Mouse (Mus musculus): ENCODE results near the gene Gucy2d.

Gucy2d gene

DNA sequence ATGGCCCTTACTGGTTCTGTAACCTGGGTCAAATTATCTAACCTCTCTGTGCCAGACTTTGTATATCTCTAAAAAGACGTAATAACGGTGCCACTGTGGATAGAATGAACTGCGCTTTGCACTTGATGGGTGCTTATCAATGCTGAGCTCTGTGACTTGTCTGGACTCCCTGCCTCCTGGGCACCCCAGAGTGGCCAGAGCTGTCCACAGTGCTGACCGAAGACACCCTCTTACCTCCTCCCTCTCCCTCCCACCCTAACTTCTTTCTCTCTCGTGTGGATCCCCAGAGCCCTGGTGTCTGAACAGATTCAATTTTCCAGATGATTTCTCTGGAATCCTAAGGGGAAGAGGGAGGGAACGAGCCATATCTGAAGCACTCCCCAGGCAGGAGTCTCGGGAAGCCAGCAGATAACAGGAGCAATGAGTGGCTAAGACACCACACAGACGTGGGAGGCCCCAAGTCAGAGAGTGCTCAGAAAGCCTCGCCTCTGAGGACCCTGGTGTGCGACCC is at the start of gene Gucy2d:
TSS of gene Gucy2d (plus strand) at position 461 of the 511 bp plus-strand sequence.
- no peak for DNase-seq

DNA sequence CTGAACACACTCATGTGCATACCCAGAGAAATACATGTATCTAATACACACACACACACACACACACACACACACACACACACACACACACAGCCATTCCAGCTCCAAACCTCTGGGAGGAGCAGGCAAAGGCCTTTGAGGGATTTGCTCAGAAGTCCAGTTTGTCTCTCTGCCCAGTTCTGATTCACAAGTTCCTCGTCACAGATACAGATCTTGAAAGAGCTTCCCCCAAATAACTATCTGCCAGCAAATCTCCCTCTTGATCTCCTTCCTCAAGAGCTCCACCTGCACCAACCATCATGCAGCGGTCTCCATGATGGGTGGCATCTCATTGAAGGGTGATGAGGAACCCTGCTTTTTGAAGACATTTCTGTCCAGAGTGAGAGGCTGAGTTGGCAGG is 49.7 kb upstream of the Gucy2d start:
- no peak for DNase-seq

DNA sequence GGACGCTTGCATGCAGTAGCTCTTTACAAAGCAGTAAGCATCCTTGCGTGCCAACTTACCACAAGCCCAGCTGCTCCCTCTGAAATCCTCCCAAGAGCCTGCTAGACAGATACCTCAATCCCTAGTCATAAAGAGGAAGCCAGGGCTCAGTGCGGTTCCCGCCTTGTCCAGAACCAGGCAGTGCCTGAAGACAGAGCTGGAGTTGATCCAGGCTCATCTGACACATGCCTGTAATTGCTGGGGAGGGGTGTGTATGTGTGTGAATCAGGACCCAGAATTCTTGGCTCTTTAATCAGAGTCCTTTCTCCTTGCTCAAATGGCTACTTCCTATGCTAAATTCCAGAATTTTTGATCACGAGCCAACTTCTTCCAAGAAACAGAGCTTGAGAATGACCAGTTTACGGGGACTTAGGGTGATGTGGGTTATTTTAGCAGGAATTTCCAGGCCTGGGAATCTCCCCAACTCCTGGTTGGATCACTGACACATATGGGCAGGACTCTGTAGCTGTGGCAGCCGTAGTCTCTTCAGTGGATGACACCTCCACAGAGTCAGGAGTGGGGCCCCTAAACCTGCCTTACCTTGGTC is 48.8 kb upstream of the Gucy2d start:
- DNase-seq = no peak

DNA sequence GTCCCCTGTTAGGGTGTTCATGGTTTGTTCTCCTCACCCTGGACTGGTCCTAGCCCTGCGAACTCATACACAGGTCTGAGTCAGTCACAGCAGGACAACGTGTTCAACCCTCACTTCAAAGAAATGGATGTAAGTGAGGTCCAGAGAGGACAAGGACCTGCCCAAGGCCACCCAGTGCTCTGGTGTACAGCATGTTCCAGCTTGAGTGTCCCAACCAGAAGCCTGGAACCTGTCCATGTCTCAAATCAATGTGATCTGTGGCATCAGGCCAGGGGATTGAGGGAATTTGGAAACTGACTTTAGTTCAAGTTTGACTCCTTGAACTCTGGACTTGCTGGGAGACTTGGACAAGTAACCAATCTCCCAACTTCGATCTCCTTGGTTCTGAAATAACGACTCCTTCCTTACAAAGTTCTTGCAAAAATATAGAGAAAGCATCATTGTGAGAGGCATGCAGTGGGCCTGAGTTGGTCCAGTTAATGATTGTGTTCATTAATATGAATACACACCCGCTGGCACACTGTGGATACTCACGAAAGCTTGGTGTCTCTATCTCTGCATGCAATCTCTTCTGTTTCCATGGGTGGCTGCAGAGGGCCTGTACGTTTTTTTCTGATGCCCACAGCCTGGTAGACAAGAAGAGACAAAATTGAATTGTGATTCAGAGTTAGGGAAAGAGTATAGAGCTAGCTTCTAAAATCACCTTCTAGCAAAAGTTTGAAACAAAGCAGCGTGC is 47.6 kb upstream of the Gucy2d start:
- no peak for DNase-seq

DNA sequence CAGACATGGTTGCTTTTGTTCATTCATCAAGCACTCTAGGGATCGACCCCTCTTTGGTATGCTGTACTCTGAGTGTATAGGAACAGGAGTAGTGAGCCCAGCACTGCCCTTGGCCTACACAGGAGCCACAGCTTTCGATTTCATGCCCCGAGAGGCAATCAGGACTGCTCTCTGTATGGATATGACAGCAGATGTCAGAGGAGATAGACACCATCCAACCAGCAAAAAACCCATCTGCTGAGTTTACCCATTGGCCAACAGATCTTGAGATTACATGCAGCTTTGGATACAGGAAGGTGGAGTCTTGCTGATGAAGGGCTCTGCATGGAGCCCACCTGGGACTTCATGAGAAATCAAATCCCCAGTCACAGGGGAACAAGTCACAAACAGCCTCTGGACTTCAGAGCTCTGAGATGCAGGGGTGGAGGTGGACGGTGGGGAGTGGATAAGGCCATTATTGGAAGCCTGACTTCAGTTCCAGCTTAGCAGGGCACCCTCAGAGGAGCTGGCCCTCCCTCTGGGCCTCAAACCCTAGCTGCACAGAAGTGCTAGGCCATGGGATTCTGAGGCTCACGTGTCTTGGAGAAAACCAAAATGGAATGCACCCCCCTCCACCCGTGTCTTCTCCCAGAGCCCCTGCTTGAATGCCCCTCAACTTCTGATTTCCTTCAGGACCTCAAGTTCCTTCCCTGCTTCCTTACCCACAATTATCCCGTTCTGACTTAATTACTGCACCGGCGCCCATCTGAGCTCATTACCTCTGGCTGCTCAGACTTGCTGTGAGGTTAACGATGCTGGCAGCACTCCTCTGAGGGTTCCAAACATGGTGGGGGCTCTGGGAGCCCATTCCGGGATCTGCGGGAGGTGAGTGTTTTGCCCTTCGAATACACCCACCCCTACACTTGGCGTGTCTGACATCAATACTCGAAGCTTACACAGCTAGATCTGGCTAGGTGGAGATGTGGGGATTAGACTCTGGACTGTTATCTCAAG is 37.3 kb upstream of the Gucy2d start:
- DNase-seq = no peak

DNA sequence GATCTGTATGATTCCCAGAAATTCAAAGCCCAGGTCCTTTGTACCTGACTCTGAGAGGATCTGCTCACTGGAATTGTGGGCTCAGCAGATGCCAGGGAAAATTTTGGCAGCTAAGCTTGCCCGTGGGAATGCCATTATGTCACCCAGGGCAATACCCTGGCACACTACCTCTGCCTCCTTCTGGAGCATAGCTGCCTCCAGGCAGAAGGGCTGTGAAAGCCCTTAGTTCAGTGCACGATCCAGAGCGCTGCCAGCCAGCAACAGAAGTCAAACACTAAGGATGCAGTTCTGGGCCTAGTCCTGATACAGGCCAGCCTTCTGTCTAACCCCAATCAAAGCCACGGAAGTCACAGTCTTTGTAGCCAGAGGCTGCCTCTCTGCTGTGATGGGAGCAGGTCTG is 36.2 kb upstream of the Gucy2d start:
- no peak for DNase-seq

DNA sequence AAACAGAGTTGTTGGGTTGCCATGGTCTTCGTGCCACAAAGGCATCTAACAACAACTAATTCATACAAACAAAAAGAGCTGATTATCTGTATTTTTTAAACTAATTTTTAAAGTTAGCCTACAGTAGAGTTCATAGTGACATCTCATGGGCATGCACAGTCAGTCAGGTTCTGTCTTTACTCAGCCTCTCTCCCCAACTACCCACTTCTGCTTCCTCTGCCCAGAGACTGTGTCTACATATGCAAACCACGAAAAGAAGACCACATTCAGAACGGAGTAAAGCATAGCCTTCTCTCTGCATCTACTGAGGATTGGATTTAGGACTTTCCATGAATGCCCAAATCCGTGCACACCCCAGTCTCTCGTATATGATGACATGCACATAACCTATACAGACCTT is 32.6 kb upstream of the Gucy2d start:
- no peak for DNase-seq

DNA sequence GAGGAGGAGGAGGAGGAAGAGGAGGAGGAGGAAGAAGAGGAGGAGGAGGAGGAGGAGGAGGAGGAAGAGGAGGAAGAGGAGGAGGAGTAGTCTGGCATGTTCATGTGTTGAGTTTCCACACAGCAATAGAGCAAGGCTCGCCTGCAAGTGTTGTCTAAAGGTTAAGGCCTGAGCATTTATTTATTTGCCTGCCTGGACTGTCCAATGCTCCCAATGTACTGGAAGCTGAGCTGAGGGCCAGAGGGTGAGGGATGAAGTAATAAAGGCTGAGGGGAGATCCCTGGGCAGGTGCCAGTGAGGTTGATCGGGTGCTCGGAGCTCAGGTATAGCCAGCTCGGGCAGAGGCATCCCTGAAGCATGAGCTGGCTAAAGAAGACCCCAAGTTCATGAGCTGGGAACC is 27.1 kb upstream of the Gucy2d start:
- no peak for DNase-seq

DNA sequence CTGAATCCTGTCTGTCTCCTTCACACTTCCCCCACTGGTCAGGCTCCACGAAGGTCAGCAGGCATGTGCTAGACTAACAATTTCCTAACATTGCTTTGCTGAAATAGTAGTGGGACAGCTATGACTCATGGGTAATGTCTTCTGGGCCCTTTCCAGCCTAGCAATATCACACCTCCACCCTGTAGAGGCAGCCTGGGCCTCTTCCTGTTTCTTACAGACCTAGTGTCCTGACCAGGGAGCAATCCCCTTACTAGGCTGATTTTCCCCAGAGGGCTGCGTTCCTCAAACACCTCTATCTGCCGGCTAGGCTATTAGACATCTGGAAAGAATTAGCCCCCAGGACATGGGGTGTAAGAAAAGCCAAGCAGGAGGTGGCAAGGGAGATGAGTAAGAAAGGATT is 24.7 kb upstream of the Gucy2d start:
- DNase-seq = no peak

DNA sequence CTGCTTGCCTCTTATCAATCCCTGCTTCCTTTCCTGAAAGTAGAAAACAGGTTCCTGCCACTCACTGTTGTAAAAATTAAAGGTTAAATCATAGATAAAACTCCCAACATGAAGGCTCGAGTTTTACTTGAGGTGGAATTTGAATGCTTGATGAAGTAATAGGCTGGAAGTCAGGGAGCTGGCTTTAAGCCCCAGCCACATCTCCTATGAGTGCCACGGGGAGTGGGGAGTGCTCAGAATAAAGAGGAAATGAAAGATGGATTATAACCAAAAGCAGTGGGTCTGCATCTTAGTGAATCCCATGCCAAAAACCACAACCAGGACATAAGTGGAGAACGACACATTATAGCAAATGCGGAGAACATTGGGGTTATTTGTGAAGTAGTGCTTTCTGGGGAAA is 24.2 kb upstream of the Gucy2d start:
- no peak for DNase-seq

DNA sequence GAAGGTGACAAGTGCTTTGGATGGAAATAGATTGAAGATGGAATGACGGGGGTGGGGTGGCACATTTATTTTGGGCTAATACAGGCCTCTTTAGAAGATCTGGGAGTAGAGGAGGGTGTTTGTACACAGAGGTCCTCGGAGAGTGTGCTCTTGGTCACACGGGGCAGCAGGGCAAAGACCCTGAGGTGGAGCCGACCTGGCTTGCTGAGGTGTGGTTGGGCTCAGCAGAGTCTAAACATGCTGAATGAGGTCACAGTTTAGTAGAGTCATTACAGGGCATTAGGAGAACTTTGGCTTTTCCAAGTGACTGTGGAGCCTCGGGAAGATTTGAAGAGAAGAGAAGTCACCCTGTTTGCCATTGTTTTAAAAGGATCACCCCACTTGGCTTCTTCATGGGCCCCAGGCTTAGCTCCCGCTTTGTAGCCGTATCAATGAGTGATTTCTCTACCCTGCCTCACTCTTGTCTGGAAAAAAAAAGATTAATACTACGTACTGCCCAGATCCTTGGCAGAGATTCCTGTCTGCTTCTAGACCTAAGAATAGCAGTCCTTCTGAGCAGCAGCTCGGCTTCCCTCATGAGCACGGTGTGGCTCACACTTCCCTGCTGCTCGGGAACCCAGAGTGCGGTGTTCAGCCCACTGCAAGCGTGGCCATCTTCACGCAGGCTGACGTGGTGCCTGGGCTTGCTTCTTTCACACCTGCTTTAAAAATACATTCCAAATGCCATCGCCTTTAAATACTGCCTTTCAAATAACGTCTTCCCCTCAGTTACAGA is 22.0 kb upstream of the Gucy2d start:
- no peak for DNase-seq

DNA sequence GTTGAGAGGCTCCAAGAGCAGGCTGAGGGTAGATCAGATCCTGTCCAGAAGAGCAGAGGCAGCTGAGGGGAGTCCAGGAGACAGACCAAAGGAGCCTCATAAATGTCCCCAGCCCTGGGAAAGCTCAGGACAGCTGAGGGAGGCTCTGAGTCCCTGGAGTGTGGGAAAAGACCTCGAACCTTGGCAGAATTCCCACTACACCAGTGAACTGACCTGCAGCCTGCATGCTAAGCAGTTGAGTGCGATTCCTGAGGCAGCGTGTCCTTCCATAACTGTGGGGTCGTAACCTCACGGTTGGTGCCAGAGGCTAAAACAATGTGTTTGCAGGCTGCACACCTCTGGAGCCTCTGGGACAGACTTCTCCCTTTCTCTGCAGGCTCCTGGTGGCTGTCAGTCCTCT is 20.9 kb upstream of the Gucy2d start:
- DNase-seq = no peak

DNA sequence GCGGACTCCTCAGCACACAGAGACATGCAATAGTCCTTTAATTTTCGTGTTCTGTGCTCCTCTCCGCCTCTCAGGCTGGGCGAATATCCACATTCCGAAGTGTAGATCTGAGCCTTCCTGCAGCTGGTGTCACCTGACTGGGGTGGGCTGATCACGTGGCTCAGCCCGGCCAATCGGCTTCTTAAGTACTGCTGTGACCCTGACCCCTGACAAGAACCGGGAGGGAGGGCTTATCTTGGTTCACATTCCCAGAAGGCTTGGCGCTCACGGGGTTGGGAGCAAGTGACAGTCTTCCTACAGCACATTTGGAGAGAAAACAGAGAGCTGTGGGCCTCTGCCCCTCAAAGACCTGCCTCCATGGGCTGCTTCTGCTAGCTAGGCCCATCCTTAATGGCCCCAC is 16.7 kb upstream of the Gucy2d start:
- no peak for DNase-seq

DNA sequence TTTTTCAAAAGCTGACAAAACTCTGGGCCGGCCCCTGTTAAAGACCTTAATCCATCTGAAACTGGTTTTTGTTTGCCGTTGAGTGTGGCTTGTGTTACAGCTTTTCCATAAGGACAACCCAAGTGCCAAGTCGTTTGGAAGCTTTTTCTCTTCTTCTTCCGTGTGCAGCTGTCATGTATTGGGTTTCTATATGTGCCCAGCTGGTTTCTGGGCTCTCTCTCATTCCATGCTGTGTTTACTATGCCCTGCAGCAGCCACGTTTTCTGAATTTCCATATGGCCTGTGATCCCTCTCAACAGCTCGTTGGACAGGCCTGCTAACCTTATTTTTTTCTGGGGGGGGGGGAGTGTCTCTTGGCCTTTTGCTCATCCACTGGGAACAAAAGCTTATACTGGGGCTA is 15.8 kb upstream of the Gucy2d start:
- no peak for DNase-seq

DNA sequence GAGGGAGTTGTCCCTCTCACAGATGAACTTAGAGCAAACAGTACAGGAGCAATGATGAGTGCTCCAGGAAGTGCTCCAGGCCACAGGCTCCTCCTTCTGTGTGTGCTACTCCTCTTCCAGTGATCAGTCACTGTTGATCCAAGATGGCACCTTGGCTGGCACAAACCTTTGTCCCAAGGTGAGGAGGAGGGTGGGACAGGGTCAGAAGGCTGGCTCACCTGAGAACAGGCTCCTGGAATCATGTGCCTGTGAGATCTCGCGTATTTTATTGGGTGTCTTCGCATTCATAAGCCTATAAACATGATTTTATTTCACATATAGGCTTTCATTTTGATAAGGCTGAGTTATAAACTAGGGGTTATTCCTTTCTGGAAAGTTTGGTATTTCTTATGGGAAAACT is 14.7 kb upstream of the Gucy2d start:
- DNase-seq = no peak

DNA sequence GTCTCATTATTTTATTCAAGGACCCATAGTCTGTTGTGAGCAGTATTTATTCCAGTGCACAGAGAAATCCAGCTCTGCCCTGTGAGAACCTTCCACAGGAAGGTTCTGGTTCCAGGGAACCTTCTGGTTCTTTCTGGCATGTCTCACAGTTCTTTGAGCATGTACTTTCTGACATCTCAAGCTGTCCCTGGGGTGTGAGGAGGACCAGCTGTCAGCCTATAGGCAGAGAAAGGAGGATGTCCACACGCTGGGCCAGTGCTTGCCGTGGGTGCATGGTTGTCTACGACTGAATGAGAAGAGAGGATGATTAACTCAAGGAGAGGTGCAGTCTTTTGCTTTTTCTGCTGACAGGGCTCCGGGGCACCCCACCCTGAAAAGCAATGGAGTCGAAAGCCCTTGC is 13.6 kb upstream of the Gucy2d start:
- no peak for DNase-seq

DNA sequence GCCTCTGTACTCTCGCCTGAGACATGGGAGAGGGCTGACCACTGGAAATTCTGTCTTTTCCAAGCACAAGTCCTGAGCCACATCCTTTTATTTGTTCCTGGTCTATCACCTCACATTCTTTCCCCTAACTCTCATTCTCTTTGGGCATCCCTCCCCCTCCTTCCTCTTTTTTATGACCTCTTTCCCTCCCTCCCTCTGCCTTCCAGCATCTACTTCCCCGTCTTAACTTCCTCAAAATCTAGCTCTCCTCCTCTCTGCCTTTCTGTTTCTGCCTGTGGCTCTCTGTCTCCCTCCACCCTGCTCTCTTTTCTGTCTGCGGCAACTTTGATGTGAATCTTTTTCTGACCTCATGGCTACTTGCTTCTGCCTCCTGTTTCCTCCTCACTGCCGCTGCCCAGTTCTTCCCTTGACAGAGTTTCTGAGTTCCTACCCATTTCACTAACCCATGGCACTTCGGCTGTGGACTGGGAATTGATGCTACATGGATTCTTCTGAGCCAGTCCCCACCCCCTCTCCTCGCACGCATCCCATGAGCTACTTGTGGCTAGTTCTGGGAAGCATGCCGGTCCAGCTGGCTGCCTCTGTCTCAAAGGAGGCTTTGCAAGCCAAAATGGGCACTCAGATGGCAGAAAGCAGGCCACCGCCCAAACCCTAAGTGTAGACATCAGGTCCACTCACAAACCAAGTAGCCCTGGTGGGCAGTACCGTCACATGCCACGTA is 12.9 kb upstream of the Gucy2d start:
- DNase-seq = no peak

DNA sequence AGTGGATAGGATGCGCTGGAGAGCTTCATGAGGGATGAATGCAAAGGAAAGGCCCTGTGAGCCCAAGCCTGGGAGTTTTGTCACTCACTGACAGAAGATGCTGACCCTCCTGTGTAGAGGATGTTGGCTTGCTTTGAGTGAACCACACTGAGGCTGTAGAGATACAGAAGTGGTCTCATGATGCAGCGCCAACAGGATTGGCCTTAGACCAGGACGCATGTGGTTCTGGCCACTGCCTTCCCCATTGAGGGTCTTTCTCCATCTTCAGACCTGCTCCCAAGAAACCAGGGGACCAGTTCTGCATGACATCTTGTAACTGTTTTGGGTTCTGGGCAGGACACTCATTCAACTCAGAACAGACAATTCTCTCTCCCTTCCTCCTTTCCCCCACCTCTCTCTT is 10.6 kb upstream of the Gucy2d start:
- DNase-seq = no peak

DNA sequence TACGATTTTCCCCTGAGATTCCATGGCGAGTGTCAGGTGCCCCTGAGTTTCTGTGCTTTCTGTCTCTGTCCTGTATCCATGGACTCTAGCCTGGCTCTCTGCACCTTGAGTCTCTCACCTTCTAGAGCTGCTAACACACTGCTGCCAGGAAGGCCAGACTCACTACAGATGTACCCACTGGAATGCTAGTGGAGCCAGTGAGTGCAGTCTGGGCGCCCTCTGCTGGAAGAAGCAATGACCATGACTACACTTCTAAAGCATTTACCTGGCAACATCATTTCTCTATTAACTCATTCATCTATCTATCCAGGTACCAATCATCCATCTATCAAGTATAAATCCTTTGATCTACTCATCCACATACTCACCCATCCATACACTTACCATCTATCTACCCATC is 9.4 kb upstream of the Gucy2d start:
- DNase-seq = peak; percentile 79

DNA sequence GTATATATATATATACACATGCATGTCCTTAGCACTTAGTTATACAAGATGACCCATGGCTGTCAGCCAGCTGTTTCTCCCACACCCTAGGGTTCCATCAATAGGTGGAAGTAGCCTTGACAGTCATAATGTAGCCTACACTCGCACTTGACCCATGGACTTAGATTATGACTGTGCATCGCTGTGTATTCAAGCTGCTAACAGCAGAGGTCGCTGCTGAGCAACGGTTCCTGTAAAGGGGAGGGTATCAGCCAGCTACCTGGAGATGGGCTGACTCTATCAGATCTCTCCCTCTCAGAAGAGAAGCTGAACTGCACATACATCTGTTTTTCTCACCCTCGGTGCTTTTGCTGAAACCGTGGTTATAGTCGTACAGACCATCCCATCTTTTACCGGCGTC is 2.6 kb upstream of the Gucy2d start:
- peak; percentile 88 for DNase-seq

DNA sequence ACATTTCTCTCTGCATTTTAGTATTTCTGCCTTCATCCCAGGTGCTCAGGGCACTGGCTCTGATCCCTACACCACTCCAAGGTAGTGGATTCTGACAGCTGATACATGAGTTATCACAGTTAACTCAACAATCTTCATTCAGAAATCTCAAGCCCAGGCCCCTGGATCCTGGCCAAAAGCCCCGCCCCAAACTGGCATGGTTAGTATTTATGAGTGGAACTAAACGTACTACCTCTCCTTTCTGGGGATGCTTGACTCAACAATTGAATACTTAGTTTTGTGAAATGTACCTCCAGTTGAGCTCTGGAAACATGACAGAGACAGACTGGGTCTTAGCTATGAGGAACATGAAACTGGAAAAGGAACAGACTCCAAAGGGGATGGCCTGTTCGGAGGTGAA is 6.7 kb downstream of the Gucy2d start:
- DNase-seq = no peak

Measured in thymus, postnatal 4 days (tissue).